Mouse (Mus musculus) cerebellum, postnatal 10 days (tissue): Measurements from ENCODE around the gene Mtr.
"Not testable (repeated sequence)": the region's sequence is repeated elsewhere in the genome, so short reads cannot be mapped to it uniquely, and the experiment has no call there.

Source experiments
- DNase-seq, 2 experiments: peaks; one replicate each; pipeline ENCODE4 v3.0.0; 2021; ENCODE audit warnings: mixed read lengths in 2 of 2

Gene Mtr

GRCm38 (mm10) chr13:12153922-12154321 lies 104.0 kb downstream of the Mtr start:
- DNase-seq = no peak

- no peak for DNase-seq
Observed at GRCm38 (mm10) chr13:12146918-12147507, 110.9 kb downstream of the Mtr start.

- no peak for DNase-seq
Observed at GRCm38 (mm10) chr13:12146402-12146801, 111.5 kb downstream of the Mtr start.

- DNase-seq = no peak
Observed at GRCm38 (mm10) chr13:12143347-12143746, 114.6 kb downstream of the Mtr start.

GRCm38 (mm10) chr13:12136461-12136860 lies 121.5 kb downstream of the Mtr start:
- not testable (repeated sequence) for DNase-seq

- DNase-seq = no peak
Observed at GRCm38 (mm10) chr13:12133549-12133948, 124.4 kb downstream of the Mtr start.
